Mouse (Mus musculus): ENCODE measurements around the gene 4930518I15Rik.
"Not testable (repeated sequence)": the region's sequence is repeated elsewhere in the genome, so short reads cannot be mapped to it uniquely, and the experiment has no call there.

The 4930518I15Rik gene

DNA sequence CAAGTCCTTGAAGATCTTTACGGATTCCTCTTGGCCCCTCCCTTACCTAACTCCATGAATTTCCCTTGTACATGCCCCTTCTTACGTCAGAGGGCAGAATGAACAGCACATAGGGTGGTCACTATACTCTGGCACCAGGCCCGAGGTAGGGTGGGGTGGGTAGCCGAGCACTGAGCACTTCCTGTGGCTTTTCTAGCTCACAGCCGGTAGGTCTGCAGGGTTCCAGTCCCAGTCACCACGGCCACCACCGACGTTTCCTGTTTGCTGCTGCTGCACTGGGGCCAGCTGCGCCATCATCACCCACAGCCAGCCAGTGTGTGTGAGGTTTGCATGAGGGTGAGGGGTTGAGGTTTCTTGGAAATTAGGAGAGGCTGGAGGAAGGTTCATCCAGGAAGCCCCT lies 20.0 kb upstream of the 4930518I15Rik start:
- peak; percentile 51 for DNase-seq (ENCODE audit: low spot score)

DNA sequence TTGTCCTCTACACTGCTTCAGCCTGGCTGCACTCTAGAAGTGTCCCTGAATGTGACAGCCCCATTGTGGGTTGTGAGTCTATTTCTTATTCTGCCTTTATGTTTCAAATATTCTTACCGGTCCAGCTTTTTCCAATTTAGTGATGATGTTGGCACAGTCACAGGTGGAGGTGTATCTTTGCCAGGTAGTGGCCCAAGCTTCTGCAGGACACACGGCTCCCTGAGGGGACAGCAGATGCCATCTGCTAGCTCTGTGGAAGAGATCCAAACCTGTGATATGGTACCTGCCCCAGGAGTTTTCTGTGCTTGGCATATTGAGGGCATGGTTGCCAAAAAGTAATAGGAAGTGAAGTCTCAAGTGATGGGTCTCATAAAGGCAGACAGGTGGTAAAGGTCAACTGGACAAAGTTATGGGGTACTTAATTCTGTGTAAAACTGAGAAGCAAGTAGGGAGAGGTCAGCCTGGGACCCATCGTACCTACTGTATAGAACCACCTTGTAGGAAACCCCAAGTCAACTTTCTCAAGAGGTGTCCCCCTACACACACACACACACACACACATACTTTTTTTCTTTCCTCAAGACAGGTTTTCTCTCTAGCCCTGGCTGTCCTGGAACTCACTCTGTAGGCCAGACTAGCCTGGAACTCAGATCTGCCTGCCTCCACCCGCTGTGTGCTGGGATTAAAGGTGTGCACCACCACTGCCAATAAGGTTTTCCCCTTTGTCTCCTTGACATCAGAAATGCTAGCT lies 17.2 kb upstream of the 4930518I15Rik start:
- DNase-seq (ENCODE audit: low spot score): no peak

- DNase-seq (ENCODE audit: low spot score): no peak
Measured at GRCm38 (mm10) chr2:156874047-156874759, 16.5 kb upstream of the 4930518I15Rik start.

DNA sequence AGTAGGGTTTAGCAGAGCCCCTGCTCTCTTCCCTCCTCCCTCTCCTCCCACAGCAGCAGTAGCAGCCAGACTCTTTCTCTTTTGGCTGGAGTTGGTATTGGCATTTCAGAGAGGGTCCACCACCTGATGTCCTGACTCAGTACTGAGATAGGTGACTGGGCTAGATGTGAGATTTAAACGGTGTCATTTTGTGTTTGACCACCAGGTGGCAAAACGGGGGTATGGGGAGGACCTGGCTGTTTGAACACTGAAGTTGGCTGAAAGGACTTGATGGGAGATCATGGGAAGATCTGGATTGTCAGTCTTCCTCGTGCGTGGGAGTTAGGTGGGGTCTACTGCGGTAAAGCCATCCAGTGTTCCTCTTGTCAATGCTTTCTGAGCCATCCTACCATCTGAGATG lies 15.9 kb upstream of the 4930518I15Rik start:
- peak; percentile 49 for DNase-seq (ENCODE audit: low spot score)

DNA sequence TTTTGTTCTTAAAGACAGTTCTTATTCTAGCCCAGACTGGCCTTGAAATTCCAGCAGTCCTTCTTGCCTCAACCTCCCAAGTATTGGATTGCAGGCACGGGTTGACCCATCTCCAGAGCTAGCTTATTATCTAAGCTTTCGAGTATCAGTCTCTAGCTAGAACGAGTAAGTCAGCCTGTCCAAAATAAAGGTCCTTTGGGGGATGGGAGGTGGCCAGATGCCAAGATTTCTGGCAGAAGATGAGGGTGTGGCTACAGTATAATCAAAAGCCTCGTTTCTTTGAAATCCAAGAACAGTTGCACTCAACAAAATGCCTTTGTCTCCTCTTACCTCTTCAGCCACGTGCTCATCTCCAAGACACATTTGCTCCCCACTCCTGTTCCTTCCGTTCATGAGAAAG lies 12.8 kb upstream of the 4930518I15Rik start:
- no peak for DNase-seq (ENCODE audit: low spot score)

GRCm38 (mm10) chr2:156869554-156869953 lies 11.8 kb upstream of the 4930518I15Rik start:
- no peak for DNase-seq (ENCODE audit: low spot score)

GRCm38 (mm10) chr2:156868994-156869393 lies 11.2 kb upstream of the 4930518I15Rik start:
- DNase-seq (ENCODE audit: low spot score): no peak

DNA sequence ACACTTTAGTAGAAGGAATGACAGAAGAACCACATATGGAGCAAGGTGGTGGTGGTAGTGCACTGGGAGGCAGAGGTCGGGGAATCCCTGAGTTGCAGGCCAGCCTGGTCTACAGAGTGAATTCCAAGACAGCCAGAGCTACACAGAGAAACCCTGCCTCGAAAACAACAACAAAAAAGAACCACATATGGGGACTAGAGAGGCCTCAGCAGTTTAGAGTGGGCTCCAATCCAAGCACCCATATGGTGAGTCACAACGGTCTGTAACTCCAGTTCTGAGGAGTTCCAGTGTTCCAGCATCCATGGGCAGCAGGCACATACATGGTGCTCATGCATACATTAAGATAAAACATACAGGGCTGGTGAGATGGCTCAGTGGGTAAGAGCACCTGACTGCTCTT lies 6.7 kb upstream of the 4930518I15Rik start:
- DNase-seq (ENCODE audit: low spot score): no peak

DNA sequence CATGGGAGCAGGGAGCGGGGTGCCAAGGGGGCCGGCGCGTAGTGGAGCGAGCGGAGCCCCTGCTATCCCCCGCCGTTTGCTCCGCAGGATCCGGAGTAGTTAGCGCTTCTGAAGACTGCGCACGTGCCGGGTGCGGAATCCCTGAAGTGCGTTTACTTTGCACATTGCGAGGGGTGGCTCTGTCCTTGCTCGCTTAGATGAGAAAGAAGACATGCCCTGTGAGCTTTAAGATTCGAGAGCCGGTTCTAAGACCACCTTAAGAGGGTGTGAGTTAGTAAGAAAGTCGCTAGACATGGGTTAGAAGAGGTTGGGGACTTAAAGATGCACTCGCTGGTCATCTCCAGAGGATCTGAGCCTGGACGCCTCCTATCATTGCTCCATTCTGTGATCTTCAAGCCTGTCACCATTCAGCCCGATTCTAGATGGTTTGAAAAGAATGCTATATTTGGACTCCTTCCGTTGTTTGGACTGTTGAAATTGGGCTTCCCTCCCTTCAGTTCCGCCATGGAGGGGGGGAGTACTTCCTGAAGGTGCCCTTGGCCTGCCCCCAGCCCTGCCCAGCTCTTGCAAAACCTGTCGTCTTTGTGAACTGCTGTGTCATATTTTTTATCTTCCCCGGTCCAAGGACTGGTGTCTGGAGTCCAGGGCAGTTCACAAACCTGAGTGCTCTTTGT lies 5.9 kb upstream of the 4930518I15Rik start:
- DNase-seq (ENCODE audit: low spot score): peak; percentile 86

GRCm38 (mm10) chr2:156862772-156863486 lies 5.2 kb upstream of the 4930518I15Rik start, which contains the start of gene Rab5if:
Rab5if (plus strand) TSS chr2:156863128.
- peak; percentile 98 for DNase-seq (ENCODE audit: low spot score)

DNA sequence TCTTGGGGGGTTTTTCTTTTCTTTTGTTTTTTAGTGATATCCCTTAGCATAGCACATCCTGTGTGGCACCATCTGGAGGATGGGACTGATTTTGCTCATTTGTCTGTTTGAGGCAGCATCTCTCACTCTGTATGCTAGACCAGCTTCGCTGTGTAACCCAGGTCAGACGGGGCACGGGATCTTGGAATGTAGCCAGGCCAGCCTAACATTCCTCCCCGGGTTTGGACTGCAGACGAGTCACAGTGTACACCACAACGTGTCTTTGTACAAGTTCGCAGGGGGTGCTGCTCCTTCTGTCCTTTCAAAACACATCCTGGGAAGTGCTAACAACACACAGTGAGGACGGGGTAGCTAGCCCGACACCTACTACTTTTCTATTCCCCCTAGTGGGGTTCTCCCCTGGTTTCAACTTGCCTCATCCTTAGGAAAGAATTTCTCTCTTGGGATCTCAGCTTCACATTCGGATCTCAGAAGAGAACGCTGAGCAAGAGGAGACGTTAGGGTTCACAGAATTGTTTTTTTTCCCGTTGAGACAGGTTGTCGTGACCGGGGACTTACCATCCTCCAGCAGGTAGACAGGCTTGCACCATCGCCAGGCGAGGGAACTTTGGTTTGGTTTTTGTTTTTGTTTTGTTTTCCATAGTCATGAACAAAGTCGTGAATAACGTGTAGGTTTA lies 4.4 kb upstream of the 4930518I15Rik start:
- peak; percentile 15 for DNase-seq (ENCODE audit: low spot score)

DNA sequence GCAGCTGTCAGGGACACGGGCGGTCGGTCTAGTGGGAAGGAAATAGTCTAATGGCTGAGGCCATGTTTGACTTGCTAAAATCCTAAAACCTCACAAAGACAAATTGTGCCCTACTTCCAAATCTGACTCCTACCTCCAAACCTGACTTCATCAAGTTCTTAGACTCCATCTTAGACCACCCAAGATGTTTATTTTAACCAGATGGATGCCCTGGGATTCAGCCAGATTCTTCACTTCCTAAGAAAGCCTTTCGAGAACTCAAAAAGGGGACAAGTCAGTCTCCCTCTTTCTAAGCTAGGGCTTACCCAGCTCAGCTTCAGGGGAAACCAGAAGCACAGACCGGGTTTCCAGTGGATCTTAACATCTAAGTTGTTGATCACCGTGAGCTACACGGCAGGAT lies 925 bp upstream of the 4930518I15Rik start:
- no peak for DNase-seq (ENCODE audit: low spot score)

DNA sequence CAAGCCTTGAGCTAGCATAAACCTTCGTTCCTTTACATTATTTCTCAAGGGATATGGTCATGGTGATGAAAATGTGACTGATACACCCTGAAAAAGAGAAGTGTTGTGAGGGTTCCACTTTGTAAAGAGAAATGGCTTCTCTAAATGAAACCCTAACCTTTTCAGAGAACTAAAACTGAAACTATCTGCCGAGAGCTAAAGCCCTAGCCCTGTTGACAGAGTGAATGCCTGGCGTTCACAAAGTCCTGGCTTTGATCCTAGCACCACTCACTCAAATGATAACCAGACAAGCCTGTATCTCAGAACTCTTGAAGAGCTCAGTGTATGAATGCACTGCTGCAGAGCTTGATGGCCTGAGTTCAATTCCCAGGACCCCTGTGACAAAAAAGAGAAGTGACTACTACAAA lies 358 bp downstream of the 4930518I15Rik start:
- DNase-seq (ENCODE audit: low spot score): peak; percentile 15

GRCm38 (mm10) chr2:156856311-156856710 lies 1.4 kb downstream of the 4930518I15Rik start:
- DNase-seq (ENCODE audit: low spot score): no peak

DNA sequence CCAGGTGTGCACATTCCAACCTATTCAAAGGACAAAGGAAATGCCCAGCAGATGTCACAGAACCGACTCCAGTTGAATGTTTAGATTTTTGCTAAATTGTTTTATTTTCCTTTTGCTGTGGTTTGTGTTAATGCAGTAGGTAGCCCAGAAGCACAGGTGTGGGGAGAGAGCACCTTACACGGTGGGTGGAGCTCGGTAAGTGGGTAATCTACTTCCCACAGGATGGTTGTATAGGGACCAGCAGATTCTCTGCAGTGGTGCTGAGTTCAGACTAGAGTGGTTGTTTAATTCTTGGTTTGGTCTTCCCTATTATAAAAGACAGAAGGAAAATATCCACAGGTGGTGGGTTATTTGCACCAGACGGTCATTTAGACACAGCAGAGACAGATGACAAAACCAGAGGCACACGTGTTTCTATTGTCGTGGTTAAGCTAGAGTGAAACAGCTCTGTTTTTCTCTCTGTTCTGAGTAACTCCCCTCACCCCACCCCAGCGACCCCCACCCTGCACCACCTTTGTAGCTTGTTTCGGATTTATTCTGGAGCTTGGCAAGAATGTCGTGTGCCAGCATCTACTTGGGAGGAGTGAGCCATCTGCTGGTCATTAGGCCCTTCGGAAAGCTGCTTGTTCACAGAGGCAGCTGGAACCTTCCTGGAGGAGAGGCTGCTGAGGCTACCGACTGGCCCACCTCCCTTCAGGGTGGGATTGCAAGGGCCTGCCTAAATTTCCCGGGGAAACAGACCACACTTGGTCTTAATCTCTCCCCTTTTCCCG lies 3.6 kb downstream of the 4930518I15Rik start:
- DNase-seq (ENCODE audit: low spot score): peak; percentile 54

GRCm38 (mm10) chr2:156853584-156853983 lies 4.2 kb downstream of the 4930518I15Rik start:
- not testable (repeated sequence) for DNase-seq (ENCODE audit: low spot score)

- peak; percentile 24 for DNase-seq (ENCODE audit: low spot score)
Measured at GRCm38 (mm10) chr2:156850505-156850904, 7.2 kb downstream of the 4930518I15Rik start.

DNA sequence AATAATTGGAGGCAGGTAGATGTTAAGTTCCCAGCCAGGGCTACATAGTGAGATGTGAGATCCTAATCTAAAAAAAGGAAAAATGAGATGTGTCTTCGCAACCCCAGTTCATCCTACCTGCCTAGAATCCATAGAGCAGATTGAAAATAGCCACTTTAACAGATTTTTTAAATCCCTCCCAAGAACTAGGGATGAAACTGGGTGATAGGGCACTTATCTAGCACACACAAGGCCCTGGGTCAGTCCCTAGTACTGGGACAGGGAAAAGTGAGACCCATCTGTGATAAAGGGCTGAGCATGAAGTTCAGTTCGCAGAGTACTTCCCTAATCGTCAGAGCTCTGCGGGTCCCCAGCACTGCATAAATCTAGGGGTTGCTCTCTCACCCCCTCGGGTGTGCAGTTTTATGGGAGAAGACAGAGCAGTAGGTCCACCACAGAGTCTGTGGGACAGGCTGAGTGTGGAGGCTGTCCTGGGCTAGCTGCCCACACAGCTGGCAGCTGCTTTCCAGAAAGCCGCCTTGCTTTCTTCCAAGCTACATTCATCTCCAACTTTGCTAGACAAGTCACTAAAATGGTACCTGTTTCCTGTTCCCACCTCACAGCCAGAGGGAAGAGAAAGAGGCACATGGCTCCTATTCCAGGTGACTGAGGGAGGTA lies 9.1 kb downstream of the 4930518I15Rik start:
- DNase-seq (ENCODE audit: low spot score): no peak

DNA sequence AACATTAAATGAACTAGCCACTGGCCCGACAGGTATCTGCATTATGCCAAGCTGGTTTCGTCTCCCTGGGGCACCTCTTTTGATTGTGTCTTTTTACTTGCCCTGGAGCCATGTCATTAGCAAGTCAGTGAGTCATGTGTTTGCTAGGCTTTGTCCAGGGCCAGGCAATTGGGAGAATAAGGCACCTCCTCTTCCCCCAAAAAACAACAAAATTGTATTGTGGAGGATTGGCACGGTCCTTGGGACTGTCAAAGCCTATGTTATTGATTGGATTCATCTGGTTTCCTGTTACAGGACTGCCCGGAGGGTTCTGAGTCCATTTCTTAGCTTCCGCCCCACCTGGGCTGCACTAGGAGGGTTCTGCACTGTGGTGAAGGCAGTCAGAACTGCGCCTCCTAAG lies 10.1 kb downstream of the 4930518I15Rik start:
- no peak for DNase-seq (ENCODE audit: low spot score)

DNA sequence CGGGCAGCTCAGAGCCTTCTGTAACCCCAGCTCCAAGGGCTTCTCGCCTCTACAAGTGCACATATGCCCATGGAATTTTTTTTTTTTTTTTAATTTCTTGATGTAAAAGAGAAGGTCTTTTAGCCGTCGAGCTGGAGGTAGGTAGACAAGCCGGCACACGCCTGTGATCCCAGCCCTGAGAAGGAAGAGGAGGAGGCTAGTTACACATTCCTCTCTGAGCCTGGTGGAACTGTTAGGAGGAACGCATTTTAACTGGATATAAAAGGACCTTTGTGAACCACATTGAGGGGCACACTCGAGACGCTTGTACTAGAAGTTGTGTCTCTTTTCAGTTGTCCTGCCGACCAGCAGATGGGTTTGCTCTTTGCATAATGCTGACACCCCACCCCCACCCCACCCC lies 13.0 kb downstream of the 4930518I15Rik start:
- DNase-seq (ENCODE audit: low spot score): no peak

Data from lung, postnatal 25 days (tissue).